Mouse (Mus musculus): ENCODE results near the gene Dupd1.
A peak's percentile ranks its signal among the peaks of the same experiment; 100 is the strongest.

The Dupd1 gene

DNA sequence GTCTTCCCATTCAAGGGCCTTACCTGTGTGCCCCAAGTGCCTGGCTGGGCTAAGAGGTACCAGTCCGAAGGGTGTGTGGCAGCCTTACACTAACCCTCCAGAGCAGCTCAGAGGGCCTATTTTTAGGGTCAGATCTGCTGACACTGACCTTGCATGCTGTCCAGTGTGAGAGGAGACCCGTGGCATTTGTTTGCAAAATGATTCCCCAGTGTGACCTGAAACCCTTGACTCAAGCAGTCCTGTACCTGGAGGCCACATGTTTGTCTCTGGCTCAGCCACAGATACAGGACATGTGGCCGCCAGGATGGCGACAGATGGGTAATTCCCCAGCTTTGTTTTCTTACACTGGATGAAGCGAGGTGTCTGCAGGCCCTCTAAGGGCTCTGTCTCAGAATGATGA, at the start of gene Dupd1:
Gene Dupd1, minus strand, starts transcription at position 91 of the 400 bp plus-strand sequence.
- DNase-seq = no peak

DNA sequence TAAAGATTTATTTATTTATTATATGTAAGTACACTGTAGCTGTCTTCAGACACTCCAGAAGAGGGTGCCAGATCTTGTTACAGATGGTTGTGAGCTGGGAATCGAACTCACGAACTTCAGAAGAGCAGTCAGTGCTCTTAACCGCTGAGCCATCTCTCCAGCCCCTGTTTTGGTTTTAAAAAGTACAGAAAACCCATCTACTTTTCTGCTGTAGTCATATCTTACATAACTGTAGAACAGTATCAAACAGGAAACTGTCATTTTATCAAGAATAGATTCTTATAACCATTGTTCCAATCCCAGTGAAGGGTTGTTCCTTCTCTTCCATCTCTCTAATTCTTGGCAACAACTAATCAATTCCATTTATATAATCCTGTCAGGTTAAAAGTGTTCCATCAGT, 49.4 kb upstream of the Dupd1 start:
- no peak for DNase-seq

DNA sequence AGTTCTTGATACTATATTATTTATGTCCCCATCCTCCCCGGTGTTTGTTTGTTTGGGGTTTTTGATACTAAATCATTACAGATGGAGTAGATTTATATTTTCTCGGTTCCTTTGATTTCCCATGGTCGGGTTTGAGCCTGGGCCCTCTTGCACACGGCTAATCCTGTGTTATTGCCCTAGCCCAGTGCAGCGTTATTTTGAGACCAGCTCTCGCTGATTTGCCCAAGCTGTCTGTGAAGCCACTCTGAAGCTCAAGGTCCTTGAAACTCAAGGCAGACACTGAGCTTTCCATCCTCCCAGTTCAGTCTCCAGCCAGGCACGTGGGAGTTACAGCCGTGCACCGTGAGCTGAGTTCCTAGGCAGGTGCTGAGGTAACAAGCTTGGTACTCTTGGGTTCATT, 47.2 kb upstream of the Dupd1 start:
- no peak for DNase-seq

DNA sequence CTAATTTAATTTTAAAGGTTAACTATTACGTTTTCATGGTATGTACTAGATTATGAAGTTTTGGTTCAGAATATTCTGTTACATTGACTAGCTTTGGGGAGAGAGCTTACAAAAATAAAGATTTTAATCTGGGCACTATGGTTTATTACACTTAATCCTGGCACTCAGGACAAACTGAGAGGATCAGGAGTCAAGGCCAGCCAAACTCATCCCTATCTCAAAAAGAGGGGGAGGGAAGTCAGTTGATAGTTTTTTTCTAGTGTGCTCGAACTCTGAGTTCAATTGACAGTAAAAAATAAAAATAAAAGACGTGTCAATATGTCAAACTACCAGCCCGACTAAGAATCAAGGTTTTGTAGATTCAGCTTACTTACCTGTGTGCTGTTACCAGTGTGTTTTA, 39.0 kb upstream of the Dupd1 start:
- DNase-seq = no peak

DNA sequence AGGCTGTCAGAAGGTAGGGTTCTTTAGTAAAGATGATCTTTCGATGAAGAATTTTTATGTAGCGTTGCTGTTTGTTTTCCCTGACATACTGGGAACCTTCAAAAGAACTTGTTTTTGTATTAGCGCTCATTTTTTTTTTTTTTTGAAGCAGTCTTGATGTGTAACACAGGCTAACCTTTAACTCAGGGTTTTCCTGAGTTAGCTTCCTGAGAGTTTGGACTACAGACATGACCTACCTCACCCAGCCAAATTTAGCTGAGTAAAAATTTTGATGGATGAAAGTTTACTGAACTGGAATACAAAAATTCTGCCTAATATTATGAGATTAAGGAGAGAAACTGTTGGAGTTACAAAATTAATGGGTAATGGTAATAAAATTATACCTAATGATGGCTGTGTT, 38.0 kb upstream of the Dupd1 start:
- DNase-seq = no peak

DNA sequence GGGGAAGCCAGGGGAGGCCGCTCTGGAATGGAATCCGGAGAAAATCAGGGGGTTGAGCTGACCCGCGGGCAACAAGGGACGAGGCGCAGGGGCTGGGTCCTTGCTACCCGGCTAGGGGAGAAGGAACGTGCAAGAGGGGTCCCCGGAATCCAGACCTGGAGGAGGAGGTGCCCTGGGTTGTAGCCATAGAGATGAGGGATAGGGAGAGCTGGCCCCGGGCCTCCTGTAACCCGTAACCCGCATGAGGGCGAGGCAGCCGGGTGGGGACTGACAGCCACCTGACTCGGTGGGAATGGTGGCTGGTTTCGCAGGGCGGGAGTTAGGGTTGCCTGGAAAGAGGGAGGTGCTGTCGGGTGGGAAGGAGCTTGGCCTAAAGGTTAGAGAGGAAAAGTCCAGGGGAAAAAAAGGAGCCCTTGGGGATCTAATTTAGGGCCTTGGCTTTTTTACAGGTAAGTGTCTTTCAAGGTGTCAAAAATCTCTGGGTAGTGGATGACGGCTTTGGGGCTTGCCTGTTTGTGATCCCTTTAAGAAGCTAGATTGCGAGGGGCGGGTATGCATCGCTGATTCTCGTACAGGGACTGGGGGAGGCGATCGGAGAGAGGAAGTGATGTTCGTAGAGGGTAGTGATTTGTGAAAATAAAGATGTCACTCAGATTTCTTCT, 36.6 kb upstream of the Dupd1 start, which contains the start of gene Dusp13:
Gene Dusp13, minus strand, starts transcription at position 301 of the 662 bp plus-strand sequence.
- peak; percentile 78 for DNase-seq

DNA sequence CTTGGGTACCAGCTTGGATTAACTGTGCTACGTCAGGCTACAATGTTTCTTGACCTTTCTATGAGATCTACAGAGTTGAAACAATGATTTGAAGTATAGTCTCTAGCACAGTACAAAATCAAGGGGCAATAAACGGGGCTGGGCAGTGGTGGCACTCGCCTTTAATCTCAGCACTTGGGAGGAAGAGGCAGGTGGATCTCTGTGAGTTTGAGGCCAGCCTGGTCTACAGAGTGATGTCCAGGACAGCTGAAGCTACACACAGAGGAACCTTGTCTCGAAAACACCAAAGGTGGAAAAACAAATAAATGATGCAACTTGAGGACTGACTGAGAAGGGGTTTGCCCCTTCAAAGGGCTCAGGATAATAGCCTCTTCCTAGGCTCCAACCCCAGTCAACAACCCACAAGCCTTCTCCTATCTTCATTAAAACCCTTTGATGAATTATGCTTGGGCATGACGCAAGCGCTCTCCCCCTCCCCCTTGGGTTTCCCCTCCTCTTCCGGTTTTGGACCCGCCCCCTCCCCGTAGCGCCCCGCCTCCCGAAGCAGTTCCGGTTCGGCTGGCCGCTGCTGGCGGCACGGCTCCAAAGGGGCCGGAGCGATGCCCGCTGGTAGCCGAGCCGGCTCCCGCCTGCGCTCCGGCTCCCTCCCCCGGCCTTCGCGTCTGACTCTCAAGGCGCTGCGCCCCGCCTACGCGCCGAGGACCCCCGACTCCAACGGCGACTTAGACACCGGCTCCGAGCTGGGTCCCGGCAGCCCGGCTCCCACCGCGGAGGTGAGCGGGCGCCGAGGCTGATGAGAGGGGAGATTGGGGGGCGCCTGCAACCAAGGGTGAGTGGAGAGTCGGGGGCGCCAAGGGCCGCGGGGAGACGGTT, 35.9 kb upstream of the Dupd1 start, which contains the start of gene Samd8:
Gene Samd8, plus strand, starts transcription at position 524 of the 873 bp plus-strand sequence.
- peak; percentile 84 for DNase-seq

DNA sequence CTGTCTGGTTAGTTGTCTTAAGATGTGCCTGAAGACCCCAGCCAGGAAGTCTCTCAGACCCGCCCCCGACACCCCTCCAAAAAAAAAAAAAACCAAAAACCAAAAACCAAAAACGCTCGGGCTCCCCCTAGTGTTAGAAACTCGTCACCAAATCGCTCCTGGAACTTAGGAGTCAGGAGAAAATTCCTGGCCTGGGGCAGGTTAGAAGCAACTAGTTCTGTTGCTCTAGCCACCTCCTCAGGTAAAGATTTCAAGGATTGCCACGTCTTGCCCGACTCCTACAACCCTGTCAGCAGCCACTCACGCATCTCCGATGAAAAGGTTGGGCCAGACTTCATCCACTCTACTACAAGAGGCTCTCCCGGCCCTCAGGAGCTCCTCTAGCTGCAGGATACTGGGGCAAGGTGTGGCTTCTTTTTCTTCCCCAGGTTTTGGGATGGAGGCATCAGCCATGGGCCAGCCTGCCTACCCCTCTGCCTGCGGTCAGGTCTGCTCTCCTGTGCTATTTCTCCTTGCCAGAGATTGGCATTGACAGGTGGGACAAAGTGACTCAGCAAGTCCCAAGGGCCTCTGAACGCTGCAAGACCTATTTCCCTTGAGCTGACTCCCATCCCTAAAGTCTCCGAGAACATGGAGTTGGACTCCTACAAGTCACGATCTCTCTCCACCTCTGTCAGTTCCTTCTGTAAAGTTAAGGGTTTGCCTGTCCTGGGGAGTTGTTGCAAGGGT, 33.9 kb upstream of the Dupd1 start:
- DNase-seq = peak; percentile 81

DNA sequence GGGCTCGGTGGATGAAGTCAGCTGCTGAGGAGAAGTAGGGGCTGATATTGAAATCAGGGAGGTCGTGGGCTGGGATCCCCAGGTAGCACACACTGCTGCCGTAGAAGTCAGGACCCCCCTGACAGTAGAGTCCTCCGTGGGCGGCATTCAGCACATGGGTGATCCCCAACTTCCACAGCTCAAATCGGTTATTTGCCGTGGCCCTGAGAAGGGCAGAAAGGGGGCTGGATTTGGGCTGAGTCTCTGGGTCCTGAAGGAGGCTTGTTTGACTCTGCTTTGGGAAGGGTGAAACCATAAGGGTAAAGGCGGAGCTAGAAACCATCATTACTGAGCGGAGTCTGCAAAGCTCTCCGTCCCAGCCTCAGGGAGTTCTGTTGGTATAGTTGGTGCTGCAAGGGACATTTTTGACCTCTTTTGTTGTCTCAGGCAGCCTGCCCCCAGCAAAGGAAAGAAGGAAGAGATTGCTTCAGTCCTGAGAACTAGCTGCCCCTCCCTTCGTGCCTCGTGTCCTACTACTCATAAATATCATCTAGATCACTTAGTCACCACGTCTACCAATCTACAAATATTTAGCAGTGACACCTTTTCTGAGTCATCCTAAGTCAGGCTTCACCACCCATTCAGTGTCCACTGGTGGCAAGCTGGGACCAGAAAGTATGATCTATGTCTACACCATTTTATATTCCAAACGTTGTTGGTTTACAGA, 33.2 kb upstream of the Dupd1 start:
- peak; percentile 32 for DNase-seq

DNA sequence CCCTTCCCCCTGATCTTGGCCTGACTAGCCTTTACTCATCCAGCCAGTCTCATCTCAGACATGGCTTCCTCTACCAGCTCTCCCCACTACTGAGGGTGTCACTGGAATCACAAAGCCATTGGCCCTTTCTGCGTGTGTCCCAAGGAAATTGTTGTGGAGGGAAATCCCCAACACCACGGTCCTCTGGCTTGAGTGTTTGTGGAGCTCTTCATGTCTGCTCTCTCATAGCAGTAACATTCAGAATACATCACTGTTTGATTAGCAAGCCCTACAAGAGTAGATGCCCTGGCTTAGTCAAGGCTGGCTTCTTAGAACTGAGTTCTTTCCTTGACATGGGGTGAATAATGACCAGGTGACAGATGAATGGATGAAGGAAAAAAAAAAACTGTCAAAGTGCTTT, 32.5 kb upstream of the Dupd1 start:
- DNase-seq = peak; percentile 61

DNA sequence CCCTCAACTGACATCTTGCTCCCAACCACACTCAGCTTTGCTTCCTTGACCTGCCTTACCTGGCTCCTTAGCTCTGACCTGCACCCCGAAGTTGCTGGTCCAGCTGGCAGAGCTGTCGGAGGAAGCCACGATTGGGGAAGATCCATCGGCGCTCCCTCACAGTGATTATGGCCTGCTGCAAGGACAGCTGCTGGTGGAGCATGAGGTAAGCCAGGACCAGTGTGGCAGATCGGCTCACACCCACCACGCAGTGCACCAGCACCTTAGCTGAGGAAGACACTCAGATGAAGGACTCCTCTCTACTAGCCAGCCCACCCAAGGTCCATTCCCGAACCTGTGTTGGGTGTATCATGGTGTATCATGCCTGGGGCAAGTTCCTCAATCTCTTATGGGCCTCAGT, 31.9 kb upstream of the Dupd1 start:
- no peak for DNase-seq

DNA sequence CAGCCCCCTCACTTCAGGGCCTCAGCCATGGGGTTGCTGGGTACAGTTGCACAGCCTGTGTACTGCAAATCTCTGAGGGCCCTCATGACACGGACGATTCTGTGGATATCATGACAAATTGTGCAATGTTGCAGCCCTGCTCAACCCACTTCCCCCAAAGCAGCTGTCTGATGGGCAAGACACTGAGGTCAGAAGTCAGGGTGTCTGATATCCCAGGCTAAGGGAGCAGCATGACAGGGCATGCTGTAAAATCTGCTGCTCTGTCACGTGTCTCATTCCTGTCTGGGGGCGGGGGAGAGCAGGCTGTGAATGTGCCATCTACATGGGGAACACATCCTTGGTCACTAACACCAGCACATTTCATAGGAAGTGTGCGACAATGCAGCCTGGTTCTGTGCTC, 30.8 kb upstream of the Dupd1 start:
- peak; percentile 66 for DNase-seq

DNA sequence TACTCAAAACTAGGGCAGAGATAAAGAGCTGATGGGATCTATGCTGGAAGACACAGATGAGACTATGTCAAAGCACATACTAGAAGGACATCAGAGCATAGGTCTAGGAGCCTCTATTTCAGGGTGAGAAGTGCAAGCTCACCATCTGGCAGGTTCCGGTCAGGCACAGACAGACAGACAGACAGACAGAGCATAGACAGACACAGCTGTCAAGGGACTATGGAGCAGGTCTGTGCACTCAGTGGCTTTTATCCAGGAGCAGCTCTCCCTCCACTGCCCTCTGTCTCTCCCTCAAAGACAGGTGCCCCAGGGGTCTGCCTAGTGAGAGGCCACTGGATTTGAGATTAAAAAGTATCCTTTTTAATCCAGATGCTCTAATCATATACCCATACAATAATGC, 29.8 kb upstream of the Dupd1 start:
- DNase-seq = no peak

DNA sequence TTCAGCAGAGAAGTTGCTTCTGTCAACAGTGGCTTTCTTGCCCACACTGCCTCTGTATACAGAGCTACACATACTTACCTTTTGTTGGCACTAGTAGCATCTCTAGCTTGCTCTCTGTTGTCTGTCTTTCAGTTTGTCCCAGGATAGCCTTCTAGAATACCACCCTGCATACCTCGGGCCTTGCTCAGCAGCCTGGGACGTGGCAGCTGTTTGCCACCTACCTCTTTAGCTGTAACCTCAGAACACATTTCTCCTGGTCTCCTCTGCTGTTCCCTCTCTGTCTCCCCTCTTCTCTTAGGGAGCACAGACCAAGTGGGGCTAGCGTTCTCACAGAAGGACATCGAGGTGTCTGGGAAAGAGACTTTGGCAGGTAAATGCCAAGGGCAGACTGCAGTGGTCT, 28.1 kb upstream of the Dupd1 start:
- DNase-seq = no peak

DNA sequence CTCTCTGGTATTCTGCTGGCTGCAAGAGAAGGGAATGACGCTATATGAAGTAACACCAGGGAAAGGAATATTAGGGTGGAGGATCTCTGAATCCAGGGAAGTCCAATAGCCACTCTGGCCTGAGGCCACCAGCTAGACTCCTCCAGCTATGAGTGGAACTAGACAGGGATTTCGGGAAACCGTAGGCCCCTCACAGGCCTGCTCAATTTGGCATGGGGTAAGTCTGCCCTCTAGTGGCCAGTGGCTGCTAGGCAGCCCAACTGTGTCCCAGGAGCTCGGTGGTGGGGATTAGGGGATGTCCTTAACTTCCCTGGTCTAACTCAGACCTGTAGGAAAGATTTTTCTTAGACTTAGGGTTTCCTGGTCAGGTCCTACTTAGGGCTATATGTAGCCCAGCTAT, 27.4 kb upstream of the Dupd1 start:
- peak; percentile 85 for DNase-seq

DNA sequence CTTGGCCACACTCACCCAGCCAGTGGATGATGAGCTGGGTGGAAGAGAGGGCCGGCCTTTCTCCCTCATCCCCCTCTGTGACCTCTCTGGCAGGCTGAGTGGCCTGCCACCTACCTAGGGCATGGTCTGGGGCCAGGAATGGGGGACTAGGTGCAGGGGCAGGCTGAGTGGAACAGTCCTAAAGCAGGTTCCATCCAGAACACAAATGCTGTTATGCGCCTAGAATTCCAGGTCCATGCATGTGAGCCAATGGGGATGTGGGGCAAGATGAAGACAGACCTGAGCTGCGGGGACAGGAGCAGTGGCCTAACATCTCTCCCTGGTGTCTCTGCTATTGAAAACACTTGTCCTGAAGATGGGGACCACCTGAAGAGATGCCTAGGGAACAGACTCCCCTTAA, 26.9 kb upstream of the Dupd1 start:
- DNase-seq = no peak

DNA sequence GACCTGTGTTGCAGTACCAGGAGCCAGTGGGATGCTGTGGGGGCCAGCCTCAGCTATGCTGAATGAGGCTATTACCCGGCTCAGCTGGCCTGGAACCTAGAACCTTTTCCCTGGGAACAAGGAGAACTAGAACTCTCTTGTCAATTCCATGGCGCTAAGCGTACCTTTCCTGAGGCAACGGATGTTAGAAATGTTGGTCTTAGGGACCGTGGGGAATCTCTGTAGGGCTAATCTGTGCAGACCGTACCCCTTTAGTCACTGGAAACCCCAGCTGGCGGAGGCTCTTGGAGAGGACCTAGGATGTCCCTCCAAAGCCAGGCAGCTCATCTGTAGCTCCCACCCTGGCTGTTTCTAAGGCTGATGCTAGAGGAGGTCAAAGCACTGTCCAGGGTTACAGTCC, 26.0 kb upstream of the Dupd1 start:
- no peak for DNase-seq

DNA sequence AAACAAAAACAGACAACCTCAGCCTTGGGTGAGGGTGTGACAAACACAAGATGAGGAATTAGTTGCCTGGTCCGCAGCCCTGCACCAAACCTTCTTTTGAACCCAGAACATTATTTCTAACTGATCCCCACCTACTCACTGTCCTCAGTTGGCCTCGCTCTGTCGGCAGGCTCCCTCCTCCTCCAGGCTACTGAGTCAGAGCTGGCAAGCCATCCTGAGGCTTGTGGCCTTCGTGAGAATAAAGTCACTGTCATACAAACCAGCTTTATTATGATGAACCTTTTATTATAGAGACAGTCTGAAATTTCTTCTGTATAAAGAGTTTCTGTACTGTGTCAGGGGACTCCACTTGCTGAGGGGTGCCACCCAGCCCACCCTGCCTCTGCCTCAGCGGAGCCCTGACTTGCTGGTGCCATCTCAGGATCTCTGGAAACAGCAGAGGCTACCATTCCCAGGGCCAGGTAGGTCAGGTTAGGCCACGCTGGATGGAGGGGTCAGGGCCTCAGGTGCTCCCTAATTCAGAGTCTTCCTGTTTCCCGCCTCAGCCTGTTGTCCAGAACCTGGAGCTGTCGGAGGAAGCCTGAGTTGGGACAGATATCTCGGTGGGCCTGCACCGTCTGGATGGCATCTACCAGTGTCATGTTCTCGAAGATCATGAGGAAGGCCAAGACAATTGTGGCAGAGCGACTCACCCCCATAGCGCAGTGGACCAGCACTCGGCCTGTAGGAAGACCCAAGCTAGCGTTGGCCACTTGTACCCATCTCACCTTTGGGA, 18.9 kb upstream of the Dupd1 start:
- DNase-seq = no peak

DNA sequence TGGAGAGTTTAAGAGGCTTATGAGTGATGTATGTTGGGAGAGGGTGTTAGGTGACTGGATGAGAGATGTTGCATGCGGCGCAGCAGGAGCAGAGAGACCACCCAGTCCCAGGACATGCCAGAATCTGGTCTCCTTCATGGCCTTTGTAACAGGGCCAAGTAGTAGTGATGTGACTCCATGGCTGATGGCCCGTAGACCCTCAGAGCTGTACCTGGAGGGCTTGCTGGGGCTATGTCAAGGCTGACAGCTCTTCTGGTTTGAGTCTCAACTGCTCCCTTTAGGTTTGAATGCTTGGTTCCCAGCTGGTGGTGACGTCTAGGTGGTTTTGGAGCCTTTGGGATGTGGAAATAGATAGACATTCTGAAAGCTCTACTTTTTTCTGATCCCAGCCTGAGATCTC, 15.6 kb upstream of the Dupd1 start:
- DNase-seq = no peak

DNA sequence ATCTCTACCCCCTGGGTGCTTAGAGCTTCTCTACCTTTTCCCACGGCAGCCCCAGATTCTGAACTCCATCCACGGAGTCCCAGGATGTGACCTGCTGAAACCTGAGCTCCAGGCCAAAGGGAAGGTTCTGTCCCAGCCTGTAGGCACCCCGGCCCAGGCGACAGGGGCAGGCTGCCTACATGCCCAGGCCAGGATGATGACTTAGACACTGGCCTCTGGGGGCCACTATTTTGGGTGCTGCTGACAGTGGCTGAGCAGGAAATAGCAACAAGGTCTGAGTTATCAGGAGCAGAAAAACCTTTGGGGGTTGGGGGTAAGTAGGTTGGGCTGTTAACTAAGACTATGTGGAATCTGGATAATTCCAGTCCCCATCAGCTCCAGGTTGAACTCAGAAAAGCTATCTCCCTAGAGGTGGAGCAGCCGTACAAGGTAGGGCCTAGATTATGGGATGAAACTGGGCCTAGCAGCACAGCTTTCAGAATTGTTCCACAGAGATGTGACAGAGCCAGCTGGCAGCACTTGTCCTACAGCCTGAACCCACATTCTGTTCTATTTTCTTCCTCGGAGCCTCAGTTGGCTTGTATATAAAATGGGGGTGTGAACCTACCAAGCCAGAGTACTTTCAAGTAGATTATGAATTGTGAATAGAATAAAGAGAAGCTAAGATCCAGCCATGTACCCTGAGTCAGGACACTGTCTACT, 14.8 kb upstream of the Dupd1 start:
- DNase-seq = no peak

DNA sequence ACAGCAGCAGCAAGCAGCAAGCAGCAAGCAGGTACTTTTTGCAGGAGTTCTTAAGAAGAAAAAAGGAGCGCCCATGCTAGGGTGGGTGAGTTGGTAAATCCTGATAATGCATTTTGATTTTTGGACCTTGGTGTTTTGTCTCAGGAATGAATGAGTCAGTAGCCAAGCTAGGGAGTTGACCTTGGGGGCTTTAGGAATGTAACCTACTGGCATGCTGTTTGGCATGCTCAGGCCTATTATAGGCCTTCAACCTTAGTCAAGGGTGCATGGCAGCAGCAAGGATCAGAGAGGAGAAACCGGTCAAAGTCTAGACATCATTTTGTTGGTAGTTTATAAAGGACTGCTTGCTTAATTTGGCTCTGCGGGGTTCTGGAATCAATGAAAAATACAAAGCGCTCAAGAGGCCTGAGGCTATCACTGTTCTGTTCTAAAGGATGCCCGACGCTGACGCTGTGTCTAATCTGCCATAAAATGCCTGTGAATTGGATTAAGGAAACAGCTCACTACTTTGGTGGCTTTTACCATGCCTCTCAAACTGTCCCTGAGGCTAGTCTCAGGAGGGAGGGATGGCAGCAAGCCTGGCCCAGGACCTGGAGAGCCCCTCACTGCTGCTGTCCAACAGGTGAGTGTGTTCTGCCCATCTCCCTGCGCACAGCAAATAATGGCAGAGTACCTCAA, 7.8 kb upstream of the Dupd1 start:
- DNase-seq = no peak

All from lung, postnatal 36 days (tissue).